Mouse (Mus musculus) stomach, embryonic 15.5 days (tissue): ENCODE results near the gene Aurkaip1. TPM values are rescaled to one million over a fixed set of nuclear protein-coding genes. Genes with fewer than 3 reads are reported as not detected.

ENCODE experiments used
- ATAC-seq: fragments of 200-750 bp; cut with Nextera tagmentation; 2 replicates; pipeline ENCODE4 v1.8.0; 2017; ENCODE audit warnings: low read depth, moderate number of reproducible peaks, moderate TSS enrichment; ENCODE audit not compliant: insufficient read depth, low FRiP score
- H3K27ac ChIP-seq: fragments of 300-500 bp; sonication (generic); 2 replicates; pipeline ENCODE4 v1.5.1; 2015; ENCODE audit warnings: mild to moderate bottlenecking, inconsistent platforms
- H3K27me3 ChIP-seq: fragments of 300-500 bp; sonication (generic); replicated peaks from 2 replicates; pipeline ENCODE4 v1.6.1; 2015; ENCODE audit warnings: inconsistent platforms
- H3K36me3 ChIP-seq: fragments of 300-500 bp; sonication (generic); 2 replicates; pipeline ENCODE4 v1.6.1; 2015; ENCODE audit warnings: inconsistent platforms
- H3K4me1 ChIP-seq: fragments of 300-500 bp; sonication (generic); 2 replicates; pipeline ENCODE4 v1.6.1; 2015; ENCODE audit warnings: inconsistent platforms
- H3K4me2 ChIP-seq: fragments of 300-500 bp; sonication (generic); 2 replicates; pipeline ENCODE4 v1.6.1; 2015; ENCODE audit warnings: mild to moderate bottlenecking, inconsistent platforms
- H3K4me3 ChIP-seq: fragments of 300-500 bp; sonication (generic); replicated peaks from 2 replicates; pipeline ENCODE4 v1.5.1; 2015; ENCODE audit warnings: inconsistent platforms
- H3K9ac ChIP-seq: fragments of 300-500 bp; sonication (generic); 2 replicates; pipeline ENCODE4 v1.6.1; 2015; ENCODE audit warnings: inconsistent platforms
- H3K9me3 ChIP-seq: fragments of 300-500 bp; sonication (generic); 2 replicates; pipeline ENCODE4 v1.6.1; 2016; ENCODE audit warnings: inconsistent platforms
- WGBS: fragments of 180-500 bp; shearing (Covaris S2); methylation state at CpG from one replicate; pipeline ENCODE4 v1.1.7; 2015; 5-methylcytosine and 5-hydroxymethylcytosine counted together
- polyA plus RNA-seq: library from polyadenylated mRNA; unstranded; fragments of >200 nt; fragmentation: Nextera tagmentation; extraction: Ambion mirVana; gene quantifications from 2 replicates; pipeline ENCODE4 v1.2.1, GENCODE M21; 2015

Aurkaip1 gene
- polyA plus RNA-seq, 1 experiment from 2014 or later: 138 TPM

- Histone ChIP-seq H3K9me3 (no peaks in the 10 kb centered on the region), H3K9ac (no peak overlapping the region), H3K4me2 (no peak overlapping the region), H3K4me1 (peaks cover 41% of the 10 kb centered on the region), H3K4me3 (no peak overlapping the region), H3K27me3 (no peaks in the 10 kb centered on the region), H3K27ac (no peak overlapping the region), H3K36me3 (0 out of 2 replicates have a peak, but pooled peaks cover 3% of the 10 kb centered on the region)
- WGBS: 95% methylated on average over 5 of the region's 5 CpGs
- ATAC-seq: no peak
These were observed 12.2 kb downstream of the Aurkaip1 start for GRCm38 (mm10) chr4:155843231-155843630.

GRCm38 (mm10) chr4:155846871-155847578 lies 16.0 kb downstream of the Aurkaip1 start, which contains the start of gene Dvl1:
Dvl1 (plus strand) TSS chr4:155847402.
- no peaks in the 10 kb centered on the region for H3K27me3 ChIP-seq
- H3K9ac ChIP-seq: peak within 1 kb of the TSS; percentile 86
- peak within 1 kb of the TSS; percentile 95 for H3K4me2 ChIP-seq
- peaks cover 26% of the 10 kb centered on the region for H3K4me1 ChIP-seq
- no peaks in the 10 kb centered on the region for H3K9me3 ChIP-seq
- WGBS: 3% methylated on average over 56 of the region's 65 CpGs
- H3K36me3 ChIP-seq: 0 out of 2 replicates have a peak, but pooled peaks cover 3% of the 10 kb centered on the region
- ATAC-seq: peak; percentile 91
- peak within 1 kb of the TSS; percentile 77 for H3K27ac ChIP-seq
- H3K4me3 ChIP-seq: peak within 1 kb of the TSS; percentile 66

- no peaks in the 10 kb centered on the region for H3K36me3 ChIP-seq
- H3K27ac ChIP-seq: peak overlapping the region; percentile 59; the same call in 1 of the 2 replicates
- H3K9ac ChIP-seq: peak overlapping the region; percentile 86
- peak; percentile 23 for ATAC-seq
- H3K4me1 ChIP-seq: peaks cover 26% of the 10 kb centered on the region
- no peaks in the 10 kb centered on the region for H3K9me3 ChIP-seq
- no peaks in the 10 kb centered on the region for H3K27me3 ChIP-seq
- under 1% methylated on average over 68 of the region's 69 CpGs for WGBS
- H3K4me3 ChIP-seq: peak overlapping the region; percentile 66
- peak overlapping the region; percentile 95 for H3K4me2 ChIP-seq
These were observed 16.7 kb downstream of the Aurkaip1 start for GRCm38 (mm10) chr4:155847591-155848352.

DNA sequence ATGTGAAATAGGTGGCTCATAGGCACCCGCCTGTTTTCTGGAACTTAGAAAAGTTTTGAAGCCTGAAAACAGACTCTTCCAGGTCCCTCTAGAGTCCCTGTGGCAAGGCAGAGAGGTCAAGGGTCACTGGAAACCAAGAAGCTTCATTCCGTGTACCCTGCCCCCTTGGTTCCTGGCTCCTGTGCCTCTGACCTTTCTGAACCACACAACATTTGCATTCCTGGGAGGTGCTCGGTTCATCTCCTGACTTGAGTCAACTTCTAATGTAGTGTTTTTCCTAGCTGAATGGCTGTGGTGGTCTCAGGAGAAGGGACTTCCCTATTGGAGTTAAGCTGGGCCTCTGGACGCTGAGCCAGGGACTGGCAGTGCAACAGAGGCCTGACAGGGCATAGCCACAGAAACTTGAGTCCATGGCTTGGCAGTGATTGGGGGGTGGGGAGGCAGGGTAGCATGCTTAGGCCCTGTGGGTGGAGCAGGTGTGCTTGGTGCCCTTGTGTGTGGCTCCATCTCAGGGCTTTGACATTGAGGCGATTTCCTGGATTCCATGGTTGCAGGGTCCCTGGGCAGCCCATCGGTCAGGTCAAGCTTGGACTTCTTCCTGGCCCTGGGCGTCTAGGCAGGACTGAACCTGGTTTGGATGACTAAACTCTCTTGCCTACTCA lies 17.5 kb downstream of the Aurkaip1 start:
- Histone ChIP-seq H3K27ac (no peak overlapping the region), H3K27me3 (no peaks in the 10 kb centered on the region), H3K9me3 (no peaks in the 10 kb centered on the region), H3K36me3 (no peaks in the 10 kb centered on the region), H3K4me1 (peaks cover 26% of the 10 kb centered on the region), H3K4me3 (peak overlapping the region; percentile 66), H3K9ac (peak overlapping the region; percentile 86; the same call in 1 of the 2 replicates), H3K4me2 (peak overlapping the region; percentile 95)
- WGBS: 65% methylated on average over 7 of the region's 7 CpGs
- no peak for ATAC-seq

DNA sequence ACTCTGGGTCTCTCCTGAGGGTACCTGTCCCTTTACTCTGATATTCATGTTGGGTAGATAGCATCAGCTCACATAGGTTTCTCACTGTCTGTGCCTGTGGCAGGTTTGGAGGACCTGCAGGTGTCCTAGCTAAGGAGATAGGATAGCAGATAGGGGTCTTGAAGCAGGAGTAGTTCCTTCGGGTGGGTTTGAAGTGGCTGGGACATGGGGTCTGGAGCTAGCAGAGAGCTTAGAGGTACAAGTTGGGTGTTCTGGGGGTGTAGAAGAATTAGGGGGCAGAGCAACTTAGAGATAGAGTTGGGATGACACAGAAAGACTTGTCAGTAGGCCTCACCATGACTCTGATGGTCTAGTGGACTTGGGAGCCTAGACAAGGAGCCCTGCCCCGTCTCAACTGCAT lies 18.3 kb downstream of the Aurkaip1 start:
- ATAC-seq: no peak
- no peak overlapping the region for H3K9ac ChIP-seq
- no peaks in the 10 kb centered on the region for H3K27me3 ChIP-seq
- H3K4me3 ChIP-seq: no peak overlapping the region
- no peaks in the 10 kb centered on the region for H3K9me3 ChIP-seq
- H3K4me1 ChIP-seq: peaks cover 26% of the 10 kb centered on the region
- WGBS: 76% methylated on average over 2 of the region's 2 CpGs
- H3K27ac ChIP-seq: no peak overlapping the region
- H3K36me3 ChIP-seq: peaks cover 3% of the 10 kb centered on the region; the same call in 1 of the 2 replicates
- no peak overlapping the region for H3K4me2 ChIP-seq

GRCm38 (mm10) chr4:155849792-155850451 lies 18.9 kb downstream of the Aurkaip1 start:
- Histone ChIP-seq H3K36me3 (peaks cover 8% of the 10 kb centered on the region), H3K4me1 (peaks cover 26% of the 10 kb centered on the region), H3K27me3 (no peaks in the 10 kb centered on the region), H3K4me2 (no peak overlapping the region), H3K4me3 (no peak overlapping the region), H3K27ac (no peak overlapping the region), H3K9ac (no peak overlapping the region), H3K9me3 (no peaks in the 10 kb centered on the region)
- 83% methylated on average over 3 of the region's 3 CpGs for WGBS
- no peak for ATAC-seq

DNA sequence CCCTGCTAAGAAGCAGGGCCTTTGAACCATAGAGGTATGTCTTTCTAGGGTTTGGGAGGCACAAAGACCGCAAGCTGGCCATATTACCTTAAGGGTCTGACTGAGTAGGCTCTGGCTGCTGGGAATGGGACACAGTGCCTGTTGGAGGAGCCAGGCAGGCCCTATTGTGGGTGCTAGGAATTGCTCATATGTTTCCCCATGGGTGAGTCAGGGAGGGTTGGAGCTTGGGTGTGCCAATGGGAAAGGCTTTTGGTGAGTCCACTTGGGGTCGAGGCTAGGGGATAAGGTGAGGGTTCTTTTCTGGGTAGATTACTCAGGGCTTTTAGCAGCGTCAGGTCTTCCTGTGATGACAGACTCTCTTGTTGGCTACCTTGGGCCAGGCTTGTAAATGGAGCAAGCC lies 20.3 kb downstream of the Aurkaip1 start:
- Histone ChIP-seq H3K9ac (no peak overlapping the region), H3K4me2 (no peak overlapping the region), H3K9me3 (no peaks in the 10 kb centered on the region), H3K27ac (no peak overlapping the region), H3K4me1 (peaks cover 25% of the 10 kb centered on the region), H3K4me3 (no peak overlapping the region), H3K36me3 (peaks cover 21% of the 10 kb centered on the region), H3K27me3 (no peaks in the 10 kb centered on the region)
- WGBS: 88% methylated on average over 3 of the region's 3 CpGs
- ATAC-seq: no peak

DNA sequence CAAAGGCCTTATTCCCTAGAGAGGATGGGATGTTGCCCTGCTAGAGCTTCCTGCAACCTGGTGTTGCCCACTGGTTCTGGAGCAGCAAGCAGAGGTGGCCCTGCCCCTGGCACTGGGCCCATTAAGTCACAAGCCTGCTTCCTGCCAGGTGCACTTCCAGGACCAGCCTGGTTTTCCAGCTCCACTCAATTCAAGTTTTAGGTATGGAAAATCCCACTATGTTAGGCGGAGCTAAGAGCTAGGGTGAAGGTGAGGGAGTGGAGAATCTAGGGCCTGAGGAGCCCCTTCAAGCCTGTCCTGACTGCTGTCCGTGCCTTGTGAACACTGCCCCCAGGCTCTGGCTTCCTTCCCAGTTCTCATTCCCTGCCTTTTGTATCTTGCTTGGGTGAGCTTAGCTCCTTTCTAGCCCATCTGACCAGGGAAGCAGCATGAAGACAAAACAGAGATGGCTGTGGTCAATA lies 20.9 kb downstream of the Aurkaip1 start:
- WGBS: 63% methylated on average over 2 of the region's 2 CpGs
- Histone ChIP-seq H3K4me3 (no peak overlapping the region), H3K4me1 (peaks cover 19% of the 10 kb centered on the region), H3K4me2 (no peak overlapping the region), H3K9me3 (no peaks in the 10 kb centered on the region), H3K36me3 (peaks cover 25% of the 10 kb centered on the region), H3K27me3 (no peaks in the 10 kb centered on the region), H3K27ac (no peak overlapping the region), H3K9ac (no peak overlapping the region)
- no peak for ATAC-seq

DNA sequence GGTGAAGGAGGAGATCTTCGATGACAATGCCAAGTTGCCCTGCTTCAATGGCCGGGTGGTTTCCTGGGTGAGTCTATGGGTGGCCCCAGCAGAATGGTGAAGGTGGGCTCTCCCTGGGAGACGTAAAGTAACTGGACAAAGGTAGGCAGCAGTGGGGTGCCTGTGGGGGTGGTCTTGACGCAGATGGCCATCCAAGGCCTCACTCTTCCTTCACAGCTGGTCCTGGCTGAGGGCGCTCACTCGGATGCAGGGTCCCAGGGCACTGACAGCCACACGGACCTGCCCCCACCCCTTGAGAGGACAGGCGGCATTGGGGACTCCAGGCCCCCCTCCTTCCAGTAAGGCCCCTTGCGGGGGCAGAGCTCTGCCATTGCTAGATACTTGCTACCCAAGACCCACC lies 22.3 kb downstream of the Aurkaip1 start:
- no peaks in the 10 kb centered on the region for H3K9me3 ChIP-seq
- H3K27me3 ChIP-seq: no peaks in the 10 kb centered on the region
- no peak for ATAC-seq
- no peak overlapping the region for H3K9ac ChIP-seq
- H3K27ac ChIP-seq: no peak overlapping the region
- no peak overlapping the region for H3K4me3 ChIP-seq
- 89% methylated on average over 9 of the region's 9 CpGs for WGBS
- no peak overlapping the region for H3K4me2 ChIP-seq
- H3K36me3 ChIP-seq: peaks cover 32% of the 10 kb centered on the region
- H3K4me1 ChIP-seq: peaks cover 12% of the 10 kb centered on the region

DNA sequence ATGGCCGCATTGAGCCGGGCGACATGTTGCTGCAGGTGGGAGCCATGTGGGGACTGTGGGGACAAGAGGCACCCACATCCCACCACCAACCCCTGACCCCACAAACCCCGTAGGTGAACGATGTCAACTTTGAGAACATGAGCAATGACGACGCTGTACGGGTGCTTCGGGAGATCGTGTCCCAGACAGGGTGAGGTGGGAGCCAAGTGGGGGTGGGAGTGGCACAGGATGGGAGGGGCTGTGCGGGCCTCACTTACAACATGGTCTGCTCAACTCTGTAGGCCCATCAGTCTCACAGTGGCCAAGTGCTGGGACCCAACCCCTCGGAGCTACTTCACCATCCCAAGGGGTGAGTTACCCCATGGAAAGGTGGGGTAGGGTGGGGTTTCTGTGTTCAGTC lies 23.9 kb downstream of the Aurkaip1 start:
- 94% methylated on average over 12 of the region's 12 CpGs for WGBS
- no peak for ATAC-seq
- no peak overlapping the region for H3K27ac ChIP-seq
- no peak overlapping the region for H3K9ac ChIP-seq
- no peaks in the 10 kb centered on the region for H3K9me3 ChIP-seq
- H3K4me2 ChIP-seq: no peak overlapping the region
- no peaks in the 10 kb centered on the region for H3K27me3 ChIP-seq
- no peak overlapping the region for H3K4me3 ChIP-seq
- peaks cover 38% of the 10 kb centered on the region for H3K36me3 ChIP-seq
- H3K4me1 ChIP-seq: no peaks in the 10 kb centered on the region

- no peaks in the 10 kb centered on the region for H3K4me1 ChIP-seq
- H3K9ac ChIP-seq: no peak overlapping the region
- no peak overlapping the region for H3K4me3 ChIP-seq
- peaks cover 38% of the 10 kb centered on the region for H3K36me3 ChIP-seq
- H3K4me2 ChIP-seq: no peak overlapping the region
- ATAC-seq: no peak
- no peak overlapping the region for H3K27ac ChIP-seq
- no peaks in the 10 kb centered on the region for H3K27me3 ChIP-seq
- H3K9me3 ChIP-seq: no peaks in the 10 kb centered on the region
- WGBS: 91% methylated on average over 12 of the region's 12 CpGs
These were observed 25.0 kb downstream of the Aurkaip1 start for GRCm38 (mm10) chr4:155856071-155856470.
